Mouse (Mus musculus): ENCODE data around the gene Olfr43.

The Olfr43 gene

DNA sequence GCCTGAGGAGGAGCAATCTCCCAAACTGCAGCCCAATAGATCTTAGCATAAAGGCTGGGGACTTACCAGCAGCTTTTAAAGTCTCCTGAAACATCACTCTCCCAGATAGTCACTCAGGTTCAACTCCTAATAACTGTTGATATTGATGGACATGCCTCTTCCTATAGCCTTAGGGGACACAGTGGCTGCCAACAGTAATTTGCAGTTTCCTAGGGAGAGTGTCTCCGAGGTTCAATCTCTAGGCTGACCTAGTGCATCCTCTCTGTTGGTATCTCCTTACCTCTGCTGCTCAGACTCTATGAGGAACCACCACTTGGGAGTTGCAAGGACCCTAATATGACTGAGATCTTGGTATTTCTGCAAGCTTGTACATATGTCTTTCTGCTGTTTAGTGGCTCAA is at the start of gene Olfr43:
Gene Olfr43 (minus strand): TSS at position 101 of the 400 bp plus-strand sequence.
- DNase-seq (ENCODE audit: low spot score), result no peak

- DNase-seq (ENCODE audit: low spot score), result no peak
These were observed 48.3 kb upstream of the Olfr43 start, which contains the start of gene Olfr406 for GRCm38 (mm10) chr11:74259508-74259907. Gene Olfr406, plus strand, starts transcription at chr11:74259808.

- no peak for DNase-seq (ENCODE audit: low spot score)
These were observed 30.0 kb upstream of the Olfr43 start for GRCm38 (mm10) chr11:74241201-74241600.

- no peak for DNase-seq (ENCODE audit: low spot score)
These were observed 25.2 kb downstream of the Olfr43 start, which contains the start of gene Olfr403 for GRCm38 (mm10) chr11:74185949-74186348. Gene Olfr403, plus strand, starts transcription at chr11:74186249.

DNA sequence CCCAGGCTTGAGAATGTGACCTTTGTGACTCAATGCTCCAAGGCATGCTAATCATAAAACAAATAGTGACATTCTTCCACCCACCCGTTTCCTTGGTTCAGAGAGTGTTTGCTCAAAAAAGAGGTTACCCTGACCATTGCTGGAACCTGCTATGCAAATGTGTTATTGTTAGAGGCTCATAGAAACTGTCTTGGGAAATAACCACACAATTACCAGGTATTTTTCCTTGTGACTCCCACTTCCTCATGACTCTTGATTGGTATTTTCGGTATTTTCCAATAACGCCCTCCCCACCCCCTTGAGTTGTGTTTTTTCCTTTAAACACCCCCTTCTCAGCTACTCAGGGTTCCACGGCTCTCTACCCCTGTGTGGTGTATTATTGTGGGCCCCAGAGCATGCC is 27.4 kb downstream of the Olfr43 start:
- no peak for DNase-seq (ENCODE audit: low spot score)

DNA sequence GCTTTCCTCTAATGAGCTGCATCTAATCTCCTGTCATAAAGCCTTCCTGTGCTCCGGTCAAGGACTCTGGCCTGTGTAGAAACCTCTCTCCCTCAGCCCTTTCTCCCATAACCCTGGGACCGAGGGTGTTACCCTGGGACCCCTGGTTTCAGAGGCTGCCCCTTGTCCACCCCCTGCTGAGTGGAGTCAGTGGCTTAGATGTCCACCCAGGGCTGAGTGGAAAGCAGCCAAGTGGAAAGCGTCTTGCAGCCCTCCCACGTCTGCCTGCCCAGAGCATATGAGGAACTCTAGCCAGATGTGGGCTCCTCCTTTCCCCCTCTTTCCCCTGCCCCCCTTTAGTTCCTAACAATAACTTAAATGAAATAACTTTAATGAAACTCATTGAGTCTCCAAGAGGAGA is 28.0 kb downstream of the Olfr43 start:
- DNase-seq (ENCODE audit: low spot score), result no peak

GRCm38 (mm10) chr11:74168771-74169170 is 42.4 kb downstream of the Olfr43 start:
- DNase-seq (ENCODE audit: low spot score), result no peak
